Mouse (Mus musculus): Measurements from ENCODE around the gene Mab21l1.

GRCm38 (mm10) chr3:55789856-55790255, 7.5 kb downstream of the Mab21l1 start:
- TF ChIP-seq CTCF (IDR thresholded peaks at IDR 0.05; ENCODE audit: low read depth) (no peak), EP300 (optimal IDR thresholded peaks at IDR 0.05) (no peak)
